Mouse (Mus musculus): ENCODE data around the gene Fam206a. TPM values are rescaled to one million over a fixed set of nuclear protein-coding genes. Genes with fewer than 3 reads are reported as not detected.
A peak's percentile ranks its signal among the peaks of the same experiment; 100 is the strongest.

Fam206a gene
- polyA plus RNA-seq, 1 experiment from 2014 or later, result 19.5 TPM

DNA sequence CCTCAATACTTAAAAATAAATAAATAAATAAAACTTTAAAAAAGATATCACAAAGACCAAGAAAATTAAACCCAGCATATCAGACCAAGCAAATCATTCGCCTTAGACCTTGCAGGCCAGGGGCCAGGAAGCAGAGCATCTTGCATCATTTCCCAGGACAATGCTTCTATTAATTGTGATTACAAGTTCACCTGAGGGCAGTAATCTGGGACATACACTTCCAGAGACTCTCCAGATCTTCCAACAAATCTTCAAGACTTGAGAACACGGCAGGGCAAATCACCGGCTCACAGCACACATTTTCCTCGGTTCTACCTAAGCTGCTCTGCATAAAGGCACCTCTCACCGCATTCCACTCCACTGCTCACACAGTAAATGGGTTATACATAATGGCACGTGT, 45.9 kb downstream of the Fam206a start:
- no peak overlapping the region for H3K4me3 ChIP-seq
- 88% methylated on average over 6 of the region's 6 CpGs for WGBS

DNA sequence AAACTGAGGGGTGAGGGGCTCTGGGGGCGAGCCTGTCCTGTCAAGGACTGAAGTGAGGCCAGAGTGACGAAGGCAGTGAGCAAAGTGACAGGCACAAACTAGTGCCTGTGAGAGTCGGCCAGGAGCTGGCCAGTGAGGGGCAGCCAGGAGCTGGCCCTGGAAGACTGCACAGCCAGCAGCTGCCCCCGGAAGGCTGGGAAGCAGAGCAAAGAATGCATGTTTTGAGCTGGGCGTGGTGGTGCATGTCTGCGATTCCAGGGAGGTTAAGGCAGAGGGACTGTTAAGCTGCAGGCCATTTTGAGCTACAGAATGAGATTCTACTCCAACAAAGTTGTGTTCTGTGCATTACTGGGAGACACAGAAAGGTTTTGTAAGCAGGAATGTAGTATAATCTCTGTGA, 48.6 kb downstream of the Fam206a start:
- peak overlapping the region; percentile 59 for H3K27ac ChIP-seq
- H3K36me3 ChIP-seq, result peaks cover 4% of the 10 kb centered on the region; the same call in 1 of the 2 replicates
- 14% methylated on average over 6 of the region's 6 CpGs for WGBS
- peak; percentile 80 for DNase-seq (ENCODE audit: low spot score)
- H3K9me3 ChIP-seq, result no peaks in the 10 kb centered on the region
- 0 out of 2 replicates have a peak overlapping the region, but pooled peaks have one; percentile 12 for H3K4me3 ChIP-seq
- peaks cover 15% of the 10 kb centered on the region for H3K4me1 ChIP-seq
- H3K27me3 ChIP-seq (ENCODE audit: insufficient read depth, poor library complexity, severe bottlenecking), result no peaks in the 10 kb centered on the region

More for the DNA sequence above, 45.9 kb downstream of the Fam206a start:
- H3K27ac ChIP-seq, result no peak overlapping the region
- no peaks in the 10 kb centered on the region; the same call in 1 of the 2 replicates for H3K9me3 ChIP-seq
- H3K4me1 ChIP-seq, result peaks cover 16% of the 10 kb centered on the region
- no peaks in the 10 kb centered on the region for H3K27me3 ChIP-seq (ENCODE audit: insufficient read depth, poor library complexity, severe bottlenecking)
- DNase-seq (ENCODE audit: low spot score), result no peak
- peaks cover 18% of the 10 kb centered on the region for H3K36me3 ChIP-seq

DNA sequence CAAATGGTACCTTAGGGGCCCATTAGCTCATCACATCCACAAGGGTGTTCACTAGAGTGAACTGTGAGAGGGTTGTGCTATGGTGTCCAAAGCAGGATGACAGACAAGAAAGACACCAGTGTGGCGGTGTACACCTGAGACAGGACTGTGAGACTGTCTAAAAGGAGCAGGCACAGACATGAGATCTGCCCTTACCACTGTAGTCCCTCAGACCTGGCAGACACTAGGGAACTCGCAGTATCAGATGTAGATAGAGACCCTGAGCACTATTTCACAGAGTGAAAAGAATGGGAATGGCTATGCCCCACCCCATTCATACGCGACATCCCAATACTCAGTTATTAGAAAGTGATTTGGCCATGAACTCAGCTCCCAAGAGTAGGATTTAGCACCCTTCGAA, 53.8 kb downstream of the Fam206a start:
- DNase-seq (ENCODE audit: low spot score), result no peak
- Histone ChIP-seq H3K36me3 (no peaks in the 10 kb centered on the region), H3K4me1 (peaks cover 4% of the 10 kb centered on the region), H3K9me3 (no peaks in the 10 kb centered on the region), H3K4me3 (no peak overlapping the region), H3K27me3 (ENCODE audit: insufficient read depth, poor library complexity, severe bottlenecking) (no peaks in the 10 kb centered on the region), H3K27ac (no peak overlapping the region)
- 90% methylated on average over 5 of the region's 5 CpGs for WGBS

DNA sequence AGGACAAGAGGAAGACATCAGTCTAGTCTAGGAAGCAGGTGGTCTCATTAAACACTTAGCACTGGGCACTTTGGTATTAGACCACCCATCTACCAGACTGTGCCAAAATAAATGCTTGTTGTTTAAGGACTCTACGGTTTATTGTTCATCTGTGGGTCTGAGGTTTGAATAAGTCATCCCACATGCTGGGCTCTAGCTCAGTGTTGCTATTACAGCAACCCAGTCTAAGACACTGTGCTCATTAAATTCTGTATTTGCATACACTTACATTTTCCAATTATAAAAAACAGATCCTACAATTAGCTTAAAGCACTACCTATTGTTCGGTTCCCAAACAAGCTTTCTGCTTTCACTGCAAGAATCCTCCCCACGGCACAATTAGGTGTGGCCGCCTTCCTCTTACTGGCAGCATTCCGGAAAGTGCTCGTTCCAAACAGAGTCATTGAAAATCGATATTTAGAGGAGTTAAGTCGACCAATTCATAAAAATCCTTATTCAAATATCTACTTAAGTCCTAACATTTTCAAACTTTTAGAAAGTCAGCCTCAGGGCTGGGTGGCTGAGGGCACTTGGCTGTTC, 54.3 kb downstream of the Fam206a start:
- Histone ChIP-seq H3K27me3 (ENCODE audit: insufficient read depth, poor library complexity, severe bottlenecking) (no peaks in the 10 kb centered on the region), H3K9me3 (no peaks in the 10 kb centered on the region), H3K4me1 (no peaks in the 10 kb centered on the region; the same call in 1 of the 2 replicates), H3K4me3 (no peak overlapping the region), H3K36me3 (no peaks in the 10 kb centered on the region), H3K27ac (no peak overlapping the region)
- WGBS, result 84% methylated on average over 8 of the region's 8 CpGs
- no peak for DNase-seq (ENCODE audit: low spot score)

DNA sequence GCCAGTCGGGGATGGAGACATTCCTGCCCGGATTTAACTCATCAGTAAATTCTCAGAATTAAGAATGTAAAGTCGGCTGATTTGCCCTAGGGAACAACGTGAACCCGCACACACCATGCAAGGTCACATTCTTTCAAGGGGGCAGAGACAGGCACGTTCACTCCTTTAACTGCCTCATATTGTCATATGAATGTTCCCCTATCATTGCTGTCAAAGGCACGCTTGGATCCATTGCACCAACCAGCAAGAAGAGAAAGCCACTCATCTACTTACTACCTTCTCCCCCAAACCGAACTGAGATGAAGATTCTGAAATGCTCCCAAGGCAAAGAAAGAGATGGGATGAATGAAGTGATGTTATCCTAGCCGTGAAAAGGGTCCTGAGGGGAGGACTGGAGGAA, 56.6 kb downstream of the Fam206a start:
- no peaks in the 10 kb centered on the region for H3K27me3 ChIP-seq (ENCODE audit: insufficient read depth, poor library complexity, severe bottlenecking)
- peaks cover 6% of the 10 kb centered on the region for H3K4me1 ChIP-seq
- H3K36me3 ChIP-seq, result no peaks in the 10 kb centered on the region
- no peaks in the 10 kb centered on the region for H3K9me3 ChIP-seq
- H3K27ac ChIP-seq, result no peak overlapping the region
- no peak overlapping the region for H3K4me3 ChIP-seq
- DNase-seq (ENCODE audit: low spot score), result no peak
- 78% methylated on average over 9 of the region's 9 CpGs for WGBS

Other genes starting within 250 kb of the Fam206a start
- not detected in 2 replicates for gene Gm26657, start 62.3 kb upstream of the Fam206a start, polyA plus RNA-seq (2016; fragmentation: Nextera tagmentation; extraction: Ambion mirVana)
- gene Actl7b, start 60.9 kb upstream of the Fam206a start, polyA plus RNA-seq (2016; fragmentation: Nextera tagmentation; extraction: Ambion mirVana), result not detected in 2 replicates
- gene Actl7a, start 58.9 kb upstream of the Fam206a start, polyA plus RNA-seq (2016; fragmentation: Nextera tagmentation; extraction: Ambion mirVana), result not detected in 2 replicates
- 56.2 and 56.3 TPM in 2 replicates for gene Elp1, start within 50 bp of the Fam206a start, polyA plus RNA-seq (2016; fragmentation: Nextera tagmentation; extraction: Ambion mirVana)
- gene Ctnnal1, start 62.8 kb downstream of the Fam206a start, polyA plus RNA-seq (2016; fragmentation: Nextera tagmentation; extraction: Ambion mirVana), result 18.2 and 23.2 TPM in 2 replicates
- gene Tmem245, start 145.1 kb downstream of the Fam206a start, polyA plus RNA-seq (2016; fragmentation: Nextera tagmentation; extraction: Ambion mirVana), result 14.0 and 23.1 TPM in 2 replicates
- 0.11 and 0.17 TPM in 2 replicates for gene Frrs1l, start 188.0 kb downstream of the Fam206a start, polyA plus RNA-seq (2016; fragmentation: Nextera tagmentation; extraction: Ambion mirVana)

All from heart, embryonic 10.5 days (tissue).